Mouse (Mus musculus): Measurements from ENCODE around the gene Itgae. TPM values are rescaled to one million over a fixed set of nuclear protein-coding genes. Genes with fewer than 3 reads are reported as not detected.

Gene Itgae
- polyA plus RNA-seq, 1 experiment from 2014 or later = 0.32 TPM

- Histone ChIP-seq H3K4me1 (peaks cover 11% of the 10 kb centered on the region), H3K4me3 (peak overlapping the region; percentile 51), H3K9ac (peak overlapping the region; percentile 69), H3K4me2 (peak overlapping the region; percentile 86), H3K9me3 (no peaks in the 10 kb centered on the region), H3K27me3 (peaks cover 43% of the 10 kb centered on the region), H3K27ac (no peak overlapping the region), H3K36me3 (no peaks in the 10 kb centered on the region)
- no peak for ATAC-seq (ENCODE audit: insufficient number of reproducible peaks, insufficient read depth, low FRiP score, low TSS enrichment, low read depth)
- WGBS = 25% methylated on average over 6 of the region's 6 CpGs
These were observed 70.4 kb downstream of the Itgae start for GRCm38 (mm10) chr11:73160811-73161200.

- Histone ChIP-seq H3K4me1 (peaks cover 11% of the 10 kb centered on the region), H3K9me3 (no peaks in the 10 kb centered on the region), H3K27ac (no peak overlapping the region), H3K4me2 (no peak overlapping the region), H3K9ac (no peak overlapping the region), H3K36me3 (no peaks in the 10 kb centered on the region), H3K27me3 (peaks cover 43% of the 10 kb centered on the region), H3K4me3 (no peak overlapping the region)
- 90% methylated on average over 4 of the region's 4 CpGs for WGBS
- no peak for ATAC-seq (ENCODE audit: insufficient number of reproducible peaks, insufficient read depth, low FRiP score, low TSS enrichment, low read depth)
These were observed 71.2 kb downstream of the Itgae start for GRCm38 (mm10) chr11:73161616-73162015.

- no peak overlapping the region for H3K9ac ChIP-seq
- no peaks in the 10 kb centered on the region for H3K36me3 ChIP-seq
- H3K4me3 ChIP-seq = no peak overlapping the region
- no peak for ATAC-seq (ENCODE audit: insufficient number of reproducible peaks, insufficient read depth, low FRiP score, low TSS enrichment, low read depth)
- 83% methylated on average over 5 of the region's 5 CpGs for WGBS
- peaks cover 42% of the 10 kb centered on the region for H3K27me3 ChIP-seq
- H3K27ac ChIP-seq = no peak overlapping the region
- H3K4me2 ChIP-seq = no peak overlapping the region
- H3K4me1 ChIP-seq = peaks cover 11% of the 10 kb centered on the region
- no peaks in the 10 kb centered on the region for H3K9me3 ChIP-seq
These were observed 71.9 kb downstream of the Itgae start for GRCm38 (mm10) chr11:73162284-73162683.

- Histone ChIP-seq H3K4me2 (no peak overlapping the region), H3K4me1 (peaks cover 10% of the 10 kb centered on the region; the same call in 1 of the 2 replicates), H3K36me3 (peaks cover 13% of the 10 kb centered on the region; the same call in 1 of the 2 replicates), H3K9ac (no peak overlapping the region), H3K4me3 (no peak overlapping the region), H3K27ac (no peak overlapping the region), H3K27me3 (no peaks in the 10 kb centered on the region), H3K9me3 (no peaks in the 10 kb centered on the region)
- 82% methylated on average over 8 of the region's 8 CpGs for WGBS
- no peak for ATAC-seq (ENCODE audit: insufficient number of reproducible peaks, insufficient read depth, low FRiP score, low TSS enrichment, low read depth)
These were observed 77.7 kb downstream of the Itgae start for GRCm38 (mm10) chr11:73168071-73168470.

- Histone ChIP-seq H3K36me3 (peaks cover 16% of the 10 kb centered on the region), H3K9ac (no peak overlapping the region), H3K4me3 (no peak overlapping the region), H3K4me1 (peaks cover 10% of the 10 kb centered on the region; the same call in 1 of the 2 replicates), H3K27ac (no peak overlapping the region), H3K4me2 (no peak overlapping the region), H3K9me3 (no peaks in the 10 kb centered on the region), H3K27me3 (no peaks in the 10 kb centered on the region)
- WGBS = 79% methylated on average over 6 of the region's 6 CpGs
- no peak for ATAC-seq (ENCODE audit: insufficient number of reproducible peaks, insufficient read depth, low FRiP score, low TSS enrichment, low read depth)
These were observed 78.2 kb downstream of the Itgae start for GRCm38 (mm10) chr11:73168576-73168975.

GRCm38 (mm10) chr11:73169231-73169630 lies 78.8 kb downstream of the Itgae start:
- H3K4me3 ChIP-seq = no peak overlapping the region
- peaks cover 10% of the 10 kb centered on the region; the same call in 1 of the 2 replicates for H3K4me1 ChIP-seq
- H3K27ac ChIP-seq = no peak overlapping the region
- no peak overlapping the region for H3K9ac ChIP-seq
- 41% methylated on average over 4 of the region's 4 CpGs for WGBS
- H3K4me2 ChIP-seq = no peak overlapping the region
- no peaks in the 10 kb centered on the region for H3K27me3 ChIP-seq
- peaks cover 22% of the 10 kb centered on the region for H3K36me3 ChIP-seq
- ATAC-seq (ENCODE audit: insufficient number of reproducible peaks, insufficient read depth, low FRiP score, low TSS enrichment, low read depth) = no peak
- H3K9me3 ChIP-seq = no peaks in the 10 kb centered on the region

GRCm38 (mm10) chr11:73172186-73172585 lies 81.8 kb downstream of the Itgae start:
- H3K4me2 ChIP-seq = no peak overlapping the region
- no peaks in the 10 kb centered on the region for H3K27me3 ChIP-seq
- H3K9ac ChIP-seq = peak overlapping the region; percentile 40; the same call in 1 of the 2 replicates
- H3K4me3 ChIP-seq = no peak overlapping the region
- ATAC-seq (ENCODE audit: insufficient number of reproducible peaks, insufficient read depth, low FRiP score, low TSS enrichment, low read depth) = no peak
- peaks cover 27% of the 10 kb centered on the region for H3K36me3 ChIP-seq
- peaks cover 22% of the 10 kb centered on the region for H3K4me1 ChIP-seq
- WGBS = 58% methylated on average over 5 of the region's 5 CpGs
- H3K9me3 ChIP-seq = no peaks in the 10 kb centered on the region
- H3K27ac ChIP-seq = no peak overlapping the region

- no peak for ATAC-seq (ENCODE audit: insufficient number of reproducible peaks, insufficient read depth, low FRiP score, low TSS enrichment, low read depth)
- Histone ChIP-seq H3K9ac (peak overlapping the region; percentile 95), H3K9me3 (no peaks in the 10 kb centered on the region), H3K36me3 (peaks cover 39% of the 10 kb centered on the region), H3K27ac (no peak overlapping the region), H3K4me2 (peak overlapping the region; percentile 72), H3K27me3 (no peaks in the 10 kb centered on the region), H3K4me3 (peak overlapping the region; percentile 98), H3K4me1 (peaks cover 34% of the 10 kb centered on the region)
- 39% methylated on average over 8 of the region's 8 CpGs for WGBS
These were observed 85.2 kb downstream of the Itgae start for GRCm38 (mm10) chr11:73175612-73176011.

- H3K36me3 ChIP-seq = peaks cover 37% of the 10 kb centered on the region
- peak overlapping the region; percentile 98 for H3K4me3 ChIP-seq
- H3K9ac ChIP-seq = peak overlapping the region; percentile 95
- H3K27ac ChIP-seq = peak overlapping the region; percentile 94
- H3K4me1 ChIP-seq = peaks cover 34% of the 10 kb centered on the region
- no peaks in the 10 kb centered on the region for H3K27me3 ChIP-seq
- 1% methylated on average over 15 of the region's 15 CpGs for WGBS
- peak overlapping the region; percentile 72 for H3K4me2 ChIP-seq
- no peak for ATAC-seq (ENCODE audit: insufficient number of reproducible peaks, insufficient read depth, low FRiP score, low TSS enrichment, low read depth)
- H3K9me3 ChIP-seq = no peaks in the 10 kb centered on the region
These were observed 85.8 kb downstream of the Itgae start for GRCm38 (mm10) chr11:73176186-73176585.

- Histone ChIP-seq H3K4me2 (peak within 1 kb of the TSS; percentile 72), H3K9me3 (no peaks in the 10 kb centered on the region), H3K27me3 (no peaks in the 10 kb centered on the region), H3K4me1 (peaks cover 34% of the 10 kb centered on the region), H3K36me3 (peaks cover 32% of the 10 kb centered on the region), H3K4me3 (peak within 1 kb of the TSS; percentile 98), H3K9ac (peak within 1 kb of the TSS; percentile 95), H3K27ac (peak within 1 kb of the TSS; percentile 94)
- ATAC-seq (ENCODE audit: insufficient number of reproducible peaks, insufficient read depth, low FRiP score, low TSS enrichment, low read depth) = peak; percentile 98
- WGBS = under 1% methylated on average over 81 of the region's 81 CpGs
These were observed 86.5 kb downstream of the Itgae start, which contains the start of the genes Emc6 and Tax1bp3 for GRCm38 (mm10) chr11:73176608-73177508. TSS of gene Emc6 (minus strand) at chr11:73177037. TSS of gene Tax1bp3 (plus strand) at chr11:73177083.

GRCm38 (mm10) chr11:73177509-73177875 lies 87.1 kb downstream of the Itgae start:
- Histone ChIP-seq H3K27me3 (no peaks in the 10 kb centered on the region), H3K9me3 (no peaks in the 10 kb centered on the region), H3K9ac (peak overlapping the region; percentile 95), H3K4me2 (peak overlapping the region; percentile 72), H3K36me3 (peaks cover 34% of the 10 kb centered on the region), H3K27ac (peak overlapping the region; percentile 94), H3K4me3 (peak overlapping the region; percentile 98), H3K4me1 (peaks cover 27% of the 10 kb centered on the region)
- ATAC-seq (ENCODE audit: insufficient number of reproducible peaks, insufficient read depth, low FRiP score, low TSS enrichment, low read depth) = peak; percentile 76
- under 1% methylated on average over 23 of the region's 28 CpGs for WGBS

GRCm38 (mm10) chr11:73177895-73178294 lies 87.5 kb downstream of the Itgae start:
- Histone ChIP-seq H3K36me3 (peaks cover 36% of the 10 kb centered on the region), H3K9ac (peak overlapping the region; percentile 95), H3K27ac (peak overlapping the region; percentile 94), H3K27me3 (no peaks in the 10 kb centered on the region), H3K4me1 (peaks cover 24% of the 10 kb centered on the region), H3K9me3 (no peaks in the 10 kb centered on the region), H3K4me2 (peak overlapping the region; percentile 72), H3K4me3 (peak overlapping the region; percentile 98)
- 4% methylated on average over 2 of the region's 2 CpGs for WGBS
- ATAC-seq (ENCODE audit: insufficient number of reproducible peaks, insufficient read depth, low FRiP score, low TSS enrichment, low read depth) = no peak

Measured in embryonic facial prominence, embryonic 13.5 days (tissue).